Mouse (Mus musculus): ENCODE results near the gene Tmprss6. TPM values are rescaled to one million over a fixed set of nuclear protein-coding genes. Genes with fewer than 3 reads are reported as not detected.

The Tmprss6 gene
- total and polyA plus RNA-seq, 3 experiments, result not detected

DNA sequence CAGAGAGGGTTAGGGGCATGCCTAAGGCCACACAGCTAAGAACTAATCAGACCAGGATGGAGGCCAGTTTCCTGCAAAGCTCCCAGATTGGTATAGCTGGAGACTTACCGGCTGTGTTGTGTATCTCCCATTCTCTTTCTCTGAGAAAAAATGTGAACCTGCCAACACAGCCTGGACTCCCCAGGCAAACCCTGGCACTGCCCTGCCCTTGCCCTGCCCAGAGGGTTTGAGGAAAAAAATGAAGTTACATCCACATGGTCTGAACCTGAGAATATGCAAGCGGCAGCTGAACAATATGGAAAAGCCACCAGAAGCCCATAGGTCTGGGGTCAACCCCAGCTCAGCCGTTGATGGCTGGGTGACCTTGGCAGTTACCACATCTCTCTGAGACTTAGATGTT lies 20.8 kb upstream of the Tmprss6 start:
- Histone ChIP-seq H3K4me1 (ENCODE audit: control insufficient read depth, insufficient read depth, low read length) (no peaks in the 10 kb centered on the region), H3K4me3 (no peak overlapping the region), H3K9ac (ENCODE audit: low read depth, low read length) (no peak overlapping the region), H3K79me2 (replicated peaks; ENCODE audit: control insufficient read depth, insufficient read depth, low read length) (no peaks in the 10 kb centered on the region), H3K27me3 (ENCODE audit: control insufficient read depth, insufficient read depth, low read length) (no peaks in the 10 kb centered on the region), H3K27ac (no peak overlapping the region), H3K36me3 (ENCODE audit: control insufficient read depth, insufficient read depth, low read length) (no peaks in the 10 kb centered on the region)
- DNase-seq, result no peak
- no peak for TF ChIP-seq EP300 (IDR thresholded peaks at IDR 0.05; ENCODE audit: insufficient read depth, low read depth, low read length)
- TF ChIP-seq POLR2A (IDR thresholded peaks at IDR 0.05; ENCODE audit: insufficient read depth, low read depth, low read length), result no peak
- no peak for TF ChIP-seq CTCF (IDR thresholded peaks at IDR 0.05)
- intact Hi-C loops (cut with DNase I), result no loop called here
- 56% methylated on average over 3 of the region's 3 CpGs for WGBS

DNA sequence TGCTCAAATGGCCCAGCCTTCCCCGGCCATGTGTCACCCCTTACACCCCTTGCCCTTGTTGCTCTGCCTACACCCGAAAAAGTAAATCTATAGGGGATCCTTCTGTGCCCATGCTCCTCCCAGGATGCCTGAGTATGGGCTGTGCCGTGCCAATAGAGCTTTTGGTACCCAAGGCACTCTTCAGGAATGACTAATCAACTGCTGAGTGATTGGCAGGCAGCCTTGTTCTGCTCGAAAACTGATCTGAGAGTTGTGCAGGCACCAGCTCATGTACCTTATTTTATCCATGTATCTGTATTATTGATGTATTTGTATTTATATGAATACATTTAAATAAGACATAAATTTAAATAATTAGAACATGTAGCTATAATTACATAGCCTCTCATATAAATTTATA lies 18.6 kb upstream of the Tmprss6 start:
- H3K27ac ChIP-seq, result no peak overlapping the region
- H3K27me3 ChIP-seq (ENCODE audit: control insufficient read depth, insufficient read depth, low read length), result no peaks in the 10 kb centered on the region
- no peaks in the 10 kb centered on the region for H3K79me2 ChIP-seq (replicated peaks; ENCODE audit: control insufficient read depth, insufficient read depth, low read length)
- no peaks in the 10 kb centered on the region for H3K4me1 ChIP-seq (ENCODE audit: control insufficient read depth, insufficient read depth, low read length)
- no peak overlapping the region for H3K9ac ChIP-seq (ENCODE audit: low read depth, low read length)
- no peak overlapping the region for H3K4me3 ChIP-seq
- H3K36me3 ChIP-seq (ENCODE audit: control insufficient read depth, insufficient read depth, low read length), result no peaks in the 10 kb centered on the region
- TF ChIP-seq POLR2A (IDR thresholded peaks at IDR 0.05; ENCODE audit: insufficient read depth, low read depth, low read length), result no peak
- WGBS, result 60% methylated on average over 4 of the region's 4 CpGs
- intact Hi-C loops (cut with DNase I), result no loop called here
- no peak for DNase-seq

DNA sequence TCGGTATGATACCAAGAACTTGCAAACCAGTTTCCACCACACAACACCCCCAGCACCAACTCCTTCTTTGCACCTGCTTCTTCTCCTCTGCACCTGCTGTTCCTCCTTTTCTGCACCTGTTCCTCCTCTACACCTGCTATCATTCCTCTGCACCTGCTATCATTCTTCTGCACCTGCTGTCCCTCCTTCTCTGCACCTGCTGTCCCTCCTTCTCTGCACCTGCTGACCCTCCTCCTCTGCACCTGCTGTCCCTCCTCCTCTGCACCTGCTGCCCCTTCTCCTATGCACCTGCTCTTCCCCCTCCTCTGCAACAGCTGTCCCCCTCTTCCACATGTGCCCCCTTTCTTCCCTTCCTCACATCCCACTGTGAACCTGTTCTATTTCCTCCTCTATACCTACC lies 18.1 kb upstream of the Tmprss6 start:
- H3K79me2 ChIP-seq (replicated peaks; ENCODE audit: control insufficient read depth, insufficient read depth, low read length), result no peaks in the 10 kb centered on the region
- H3K27ac ChIP-seq, result no peak overlapping the region
- DNase-seq, result no peak
- H3K9ac ChIP-seq (ENCODE audit: low read depth, low read length), result no peak overlapping the region
- no peaks in the 10 kb centered on the region for H3K36me3 ChIP-seq (ENCODE audit: control insufficient read depth, insufficient read depth, low read length)
- TF ChIP-seq EP300 (IDR thresholded peaks at IDR 0.05; ENCODE audit: insufficient read depth, low read depth, low read length) (no peak), POLR2A (IDR thresholded peaks at IDR 0.05; ENCODE audit: insufficient read depth, low read depth, low read length) (no peak), CTCF (IDR thresholded peaks at IDR 0.05) (no peak)
- intact Hi-C loops (cut with DNase I), result no loop called here
- WGBS, result 71% methylated on average over 1 of the region's 1 CpGs
- H3K4me1 ChIP-seq (ENCODE audit: control insufficient read depth, insufficient read depth, low read length), result no peaks in the 10 kb centered on the region
- no peak overlapping the region for H3K4me3 ChIP-seq
- H3K27me3 ChIP-seq (ENCODE audit: control insufficient read depth, insufficient read depth, low read length), result no peaks in the 10 kb centered on the region

DNA sequence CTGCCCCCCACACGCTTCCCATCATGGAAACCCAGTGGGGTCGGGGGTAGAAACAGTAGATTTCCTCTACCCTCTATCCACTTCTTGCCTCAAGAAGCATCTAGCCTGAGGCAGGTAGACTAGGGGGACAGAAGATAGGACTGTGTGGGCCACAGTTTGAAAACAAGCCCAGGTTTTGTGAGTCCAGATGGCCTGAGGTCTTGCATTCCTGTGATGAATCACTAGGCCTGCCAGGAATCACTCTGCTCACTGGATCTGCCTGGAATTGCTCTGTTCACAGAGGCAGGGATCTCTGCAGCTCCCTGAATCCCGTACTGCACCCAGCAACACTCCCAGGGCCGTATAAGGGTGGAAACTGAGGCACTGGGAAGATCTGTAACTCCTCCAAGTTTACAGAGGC lies 14.9 kb upstream of the Tmprss6 start:
- Histone ChIP-seq H3K79me2 (replicated peaks; ENCODE audit: control insufficient read depth, insufficient read depth, low read length) (no peaks in the 10 kb centered on the region), H3K4me3 (no peak overlapping the region), H3K9ac (ENCODE audit: low read depth, low read length) (no peak overlapping the region), H3K36me3 (ENCODE audit: control insufficient read depth, insufficient read depth, low read length) (no peaks in the 10 kb centered on the region), H3K27ac (no peak overlapping the region), H3K4me1 (ENCODE audit: control insufficient read depth, insufficient read depth, low read length) (no peaks in the 10 kb centered on the region), H3K27me3 (ENCODE audit: control insufficient read depth, insufficient read depth, low read length) (no peaks in the 10 kb centered on the region)
- TF ChIP-seq CTCF (IDR thresholded peaks at IDR 0.05) (no peak), EP300 (IDR thresholded peaks at IDR 0.05; ENCODE audit: insufficient read depth, low read depth, low read length) (no peak), POLR2A (IDR thresholded peaks at IDR 0.05; ENCODE audit: insufficient read depth, low read depth, low read length) (no peak)
- intact Hi-C loops (cut with DNase I), result no loop called here
- 75% methylated on average over 4 of the region's 4 CpGs for WGBS
- DNase-seq, result no peak

DNA sequence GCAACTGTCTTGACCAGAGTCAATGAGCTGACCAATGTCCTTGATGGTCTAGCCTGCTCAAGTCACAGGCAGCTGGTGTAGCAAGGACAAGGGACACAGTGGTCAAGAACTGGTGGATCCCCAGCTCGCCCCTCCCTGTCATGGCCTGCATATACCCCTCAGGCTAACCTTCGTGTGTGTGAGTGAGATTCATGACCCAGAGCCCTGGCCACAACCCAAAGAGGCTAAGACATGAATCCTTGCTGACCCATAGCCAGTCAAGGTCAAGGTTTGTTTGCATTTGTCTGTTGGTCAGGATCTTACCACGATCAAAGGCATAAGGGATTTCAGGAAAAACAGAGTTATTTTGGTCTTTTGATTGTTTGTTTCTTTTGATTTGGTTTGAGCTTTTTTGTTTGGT lies 14.1 kb upstream of the Tmprss6 start:
- TF ChIP-seq EP300 (IDR thresholded peaks at IDR 0.05; ENCODE audit: insufficient read depth, low read depth, low read length), result no peak
- no peak for TF ChIP-seq POLR2A (IDR thresholded peaks at IDR 0.05; ENCODE audit: insufficient read depth, low read depth, low read length)
- TF ChIP-seq CTCF (IDR thresholded peaks at IDR 0.05), result no peak
- Histone ChIP-seq H3K27me3 (ENCODE audit: control insufficient read depth, insufficient read depth, low read length) (no peaks in the 10 kb centered on the region), H3K9ac (ENCODE audit: low read depth, low read length) (no peak overlapping the region), H3K27ac (no peak overlapping the region), H3K4me1 (ENCODE audit: control insufficient read depth, insufficient read depth, low read length) (no peaks in the 10 kb centered on the region), H3K79me2 (replicated peaks; ENCODE audit: control insufficient read depth, insufficient read depth, low read length) (no peaks in the 10 kb centered on the region), H3K4me3 (no peak overlapping the region), H3K36me3 (ENCODE audit: control insufficient read depth, insufficient read depth, low read length) (no peaks in the 10 kb centered on the region)
- intact Hi-C loops (cut with DNase I), result no loop called here
- no peak for DNase-seq
- WGBS, result 77% methylated on average over 3 of the region's 3 CpGs

DNA sequence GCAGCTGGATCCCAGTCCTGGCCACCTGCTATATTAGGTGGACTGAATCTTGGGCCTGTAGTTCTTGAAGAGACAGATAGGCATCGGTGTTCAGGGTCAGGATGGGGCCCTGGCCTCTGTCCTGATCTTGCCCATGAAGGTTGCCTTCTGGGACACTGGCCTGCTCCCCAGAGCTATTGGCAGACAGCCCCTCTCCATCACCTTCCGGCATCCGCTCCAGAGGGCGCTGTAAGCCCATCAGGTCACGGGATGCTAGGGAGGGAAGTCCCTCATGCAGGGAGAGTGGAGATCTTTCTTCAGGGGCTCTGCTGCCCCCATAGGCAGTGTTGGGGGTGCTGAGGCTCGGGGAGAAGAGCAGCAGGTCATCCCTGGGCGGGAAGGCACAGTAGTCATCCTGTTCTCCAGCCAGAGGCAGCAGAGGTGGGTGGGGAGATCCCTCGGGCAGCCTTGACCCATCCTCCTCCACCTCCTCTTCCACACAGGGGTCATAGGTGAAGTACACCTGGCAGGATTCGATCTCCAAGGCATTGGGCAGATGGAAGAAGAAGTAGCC lies 13.1 kb upstream of the Tmprss6 start:
- Histone ChIP-seq H3K27me3 (ENCODE audit: control insufficient read depth, insufficient read depth, low read length) (no peaks in the 10 kb centered on the region), H3K36me3 (ENCODE audit: control insufficient read depth, insufficient read depth, low read length) (no peaks in the 10 kb centered on the region), H3K9ac (ENCODE audit: low read depth, low read length) (no peak overlapping the region), H3K4me3 (no peak overlapping the region), H3K4me1 (ENCODE audit: control insufficient read depth, insufficient read depth, low read length) (no peaks in the 10 kb centered on the region), H3K27ac (no peak overlapping the region), H3K79me2 (replicated peaks; ENCODE audit: control insufficient read depth, insufficient read depth, low read length) (no peaks in the 10 kb centered on the region)
- DNase-seq, result peak in 1 of 2 experiments; percentile 15
- 44% methylated on average over 9 of the region's 9 CpGs for WGBS
- intact Hi-C loops (cut with DNase I), result no loop called here
- no peak for TF ChIP-seq POLR2A (IDR thresholded peaks at IDR 0.05; ENCODE audit: insufficient read depth, low read depth, low read length)
- TF ChIP-seq EP300 (IDR thresholded peaks at IDR 0.05; ENCODE audit: insufficient read depth, low read depth, low read length), result no peak
- TF ChIP-seq CTCF (IDR thresholded peaks at IDR 0.05), result peak; percentile 34

Data from heart, adult 2 months (tissue).